Mouse (Mus musculus): Measurements from ENCODE around the gene Uba52. TPM values are rescaled to one million over a fixed set of nuclear protein-coding genes. Genes with fewer than 3 reads are reported as not detected.

The Uba52 gene
- polyA plus RNA-seq, 1 experiment from 2014 or later = 933 TPM

DNA sequence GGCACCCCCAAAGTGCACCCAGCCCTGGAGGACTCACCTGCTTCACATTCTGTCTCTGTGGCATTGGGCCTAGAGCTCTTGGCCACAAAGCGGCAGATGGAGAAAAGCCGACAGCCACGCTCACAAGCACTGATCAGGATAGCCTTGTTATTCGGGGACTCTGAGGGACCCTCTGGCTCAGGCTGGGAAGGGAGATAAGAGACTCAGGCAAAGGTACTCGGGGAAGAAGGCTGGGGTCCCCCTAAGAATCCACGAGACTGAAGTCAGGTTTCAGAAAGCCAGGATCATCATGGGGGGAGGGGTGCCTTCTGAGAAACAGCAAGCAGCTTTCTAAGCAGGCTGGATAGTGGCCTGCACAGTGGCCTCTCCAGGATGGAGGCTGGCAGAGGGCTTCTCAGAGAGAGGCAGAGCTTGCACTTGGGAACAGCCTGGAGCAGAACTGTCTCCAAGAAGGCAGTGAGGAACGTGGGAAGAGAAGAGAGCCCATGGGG lies 24.4 kb downstream of the Uba52 start:
- DNase-seq (ENCODE audit: low spot score) = no peak
- H3K4me1 ChIP-seq (replicated peaks) = peaks cover 64% of the 10 kb centered on the region
- H3K9me3 ChIP-seq = no peaks in the 10 kb centered on the region
- no peak overlapping the region for H3K27ac ChIP-seq
- H3K36me3 ChIP-seq = no peaks in the 10 kb centered on the region
- no peak overlapping the region for H3K4me3 ChIP-seq
- H3K27me3 ChIP-seq (ENCODE audit: insufficient read depth, poor library complexity, severe bottlenecking) = peaks cover 100% of the 10 kb centered on the region
- 51% methylated on average over 7 of the region's 7 CpGs for WGBS

DNA sequence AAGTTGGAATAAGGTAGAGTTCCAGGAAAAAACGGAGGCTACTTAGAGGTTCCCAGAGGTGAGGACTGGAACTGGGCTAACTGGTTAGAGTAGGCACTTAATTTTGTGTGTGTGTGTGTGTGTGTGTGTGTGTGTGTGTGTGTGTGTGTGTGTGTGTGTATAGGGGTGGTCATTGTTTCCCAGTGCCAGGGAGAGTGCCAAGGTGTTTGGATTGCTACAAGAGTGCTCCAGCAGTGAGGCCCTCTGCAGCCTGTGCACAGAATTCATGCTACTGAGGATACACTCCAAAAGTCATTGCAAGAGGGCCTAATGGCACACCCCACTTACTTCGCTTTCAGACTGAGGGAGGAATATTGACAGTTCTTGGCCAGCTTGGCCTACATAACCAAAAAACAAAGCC lies 27.7 kb downstream of the Uba52 start:
- Histone ChIP-seq H3K27ac (no peak overlapping the region), H3K4me1 (replicated peaks) (peaks cover 33% of the 10 kb centered on the region), H3K36me3 (no peaks in the 10 kb centered on the region), H3K4me3 (no peak overlapping the region), H3K27me3 (ENCODE audit: insufficient read depth, poor library complexity, severe bottlenecking) (peaks cover 91% of the 10 kb centered on the region), H3K9me3 (no peaks in the 10 kb centered on the region)
- no peak for DNase-seq (ENCODE audit: low spot score)
- 62% methylated on average over 2 of the region's 2 CpGs for WGBS

DNA sequence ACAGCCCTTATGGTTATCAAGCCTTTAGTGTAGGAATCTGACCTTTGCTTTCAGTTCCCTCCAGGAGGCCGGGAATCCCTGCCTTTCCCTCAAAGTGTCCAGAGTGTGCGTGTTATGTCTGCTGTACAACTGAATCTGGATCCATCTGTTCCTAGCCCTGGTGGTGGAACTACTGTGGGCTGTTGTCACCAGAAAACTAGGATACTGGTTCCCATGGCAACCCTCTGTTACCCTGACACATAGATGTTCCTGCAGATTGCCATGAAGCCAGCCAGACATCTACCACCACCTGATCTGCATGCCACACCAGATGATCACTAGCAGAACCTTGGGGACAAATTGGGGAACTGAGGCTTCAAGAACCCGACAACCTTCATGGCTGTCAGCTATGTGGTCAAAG lies 28.7 kb downstream of the Uba52 start:
- Histone ChIP-seq H3K27ac (no peak overlapping the region), H3K27me3 (ENCODE audit: insufficient read depth, poor library complexity, severe bottlenecking) (peaks cover 87% of the 10 kb centered on the region), H3K4me1 (replicated peaks) (peaks cover 34% of the 10 kb centered on the region), H3K4me3 (no peak overlapping the region), H3K36me3 (no peaks in the 10 kb centered on the region), H3K9me3 (no peaks in the 10 kb centered on the region)
- WGBS = 71% methylated on average over 3 of the region's 3 CpGs
- no peak for DNase-seq (ENCODE audit: low spot score)

DNA sequence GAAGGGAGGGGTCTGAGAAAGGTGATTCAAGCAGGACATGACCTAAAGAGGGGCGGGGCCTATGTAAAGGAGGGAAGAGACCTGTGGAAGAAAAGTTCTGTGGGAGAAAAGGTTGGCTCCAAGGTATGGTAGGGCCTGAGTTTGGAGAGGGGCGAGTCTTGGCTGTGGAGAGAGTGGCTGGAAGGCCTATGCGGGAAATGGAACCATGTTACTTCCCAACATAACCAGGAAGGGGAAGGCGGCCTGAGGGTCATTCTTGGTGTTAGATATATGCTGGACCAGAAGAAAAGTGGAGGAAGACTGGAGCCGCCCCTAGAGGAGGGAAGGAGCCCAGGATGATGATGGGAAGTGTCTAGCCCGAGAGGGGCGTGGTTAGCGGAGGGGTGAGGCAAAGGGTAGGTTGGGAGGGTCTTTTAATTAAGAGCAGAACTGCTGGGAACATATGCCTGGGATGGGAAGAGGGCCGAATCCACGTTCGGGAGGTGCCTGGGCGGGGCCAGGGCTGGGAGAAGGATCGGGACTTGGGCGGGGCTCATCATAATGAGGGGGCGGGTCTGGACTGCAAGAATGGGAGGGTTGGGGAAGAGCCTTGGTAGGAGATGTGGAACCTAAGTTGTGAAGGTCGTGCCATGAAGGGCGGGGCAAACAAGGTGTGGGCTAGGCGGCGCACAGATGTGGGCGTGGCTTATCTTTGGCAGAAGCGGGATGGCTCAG lies 33.2 kb downstream of the Uba52 start:
- peaks cover 5% of the 10 kb centered on the region; the same call in 1 of the 2 replicates for H3K36me3 ChIP-seq
- H3K27ac ChIP-seq = peak overlapping the region; percentile 1; the same call in 1 of the 2 replicates

DNA sequence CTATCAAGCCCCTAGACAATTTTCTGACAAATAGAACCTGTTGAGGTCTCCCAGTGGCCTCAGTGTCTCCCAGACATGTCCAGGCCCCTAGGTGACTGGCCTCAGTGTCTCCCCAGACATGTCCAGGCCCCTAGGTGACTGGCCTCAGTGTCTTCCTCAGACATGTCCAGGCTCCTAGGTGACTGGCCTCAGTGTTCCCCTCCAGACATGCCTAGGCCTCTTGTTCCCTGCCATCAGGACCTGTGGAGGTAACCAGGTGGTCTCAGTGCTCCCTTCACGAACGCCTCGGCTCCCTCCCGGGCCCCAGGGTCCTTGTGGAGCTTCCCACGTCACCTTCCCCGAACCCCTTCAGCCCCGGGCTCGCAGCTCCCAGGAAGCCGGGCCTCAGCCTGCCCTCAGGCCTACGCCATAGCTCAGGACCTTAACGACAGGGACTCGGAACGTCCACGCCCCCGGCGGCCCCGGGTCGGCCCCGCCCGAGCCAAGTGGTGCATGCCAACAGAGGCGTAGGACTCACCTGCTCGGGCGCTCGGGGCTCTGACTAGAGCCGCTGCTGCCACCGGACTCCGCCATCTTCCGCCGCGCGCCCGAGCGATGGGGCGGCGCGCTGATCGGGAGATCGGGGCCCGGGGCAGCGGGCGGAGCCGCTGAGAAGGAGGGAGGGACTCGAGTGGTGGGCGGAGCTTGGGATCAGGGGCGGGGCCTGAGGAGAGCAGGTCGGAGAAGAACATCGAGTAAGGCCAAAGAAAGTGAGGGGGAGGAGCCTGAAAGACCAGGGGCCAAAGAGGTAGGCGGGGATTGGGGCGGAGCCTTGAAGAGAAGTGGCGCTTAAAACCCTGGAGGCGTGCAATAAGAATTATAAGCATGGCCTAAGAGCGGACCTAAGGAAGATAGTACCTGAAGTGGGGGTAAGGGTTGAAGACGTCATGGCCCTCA lies 34.0 kb downstream of the Uba52 start, which contains the start of gene Klhl26:
Gene Klhl26, minus strand, starts transcription at position 636 of the 936 bp plus-strand sequence.
- DNase-seq (ENCODE audit: low spot score) = peak; percentile 96
- Histone ChIP-seq H3K4me3 (peak within 1 kb of the TSS; percentile 64), H3K27me3 (ENCODE audit: insufficient read depth, poor library complexity, severe bottlenecking) (peaks cover 34% of the 10 kb centered on the region), H3K36me3 (peaks cover 5% of the 10 kb centered on the region; the same call in 1 of the 2 replicates), H3K27ac (peak within 1 kb of the TSS; percentile 87), H3K4me1 (replicated peaks) (peaks cover 29% of the 10 kb centered on the region), H3K9me3 (no peaks in the 10 kb centered on the region)
- under 1% methylated on average over 53 of the region's 53 CpGs for WGBS

More for the DNA sequence above, 33.2 kb downstream of the Uba52 start:
- DNase-seq (ENCODE audit: low spot score) = peak; percentile 50
- Histone ChIP-seq H3K27me3 (ENCODE audit: insufficient read depth, poor library complexity, severe bottlenecking) (peaks cover 42% of the 10 kb centered on the region), H3K4me3 (peak overlapping the region; percentile 64), H3K9me3 (no peaks in the 10 kb centered on the region), H3K4me1 (replicated peaks) (peaks cover 34% of the 10 kb centered on the region)
- under 1% methylated on average over 21 of the region's 21 CpGs for WGBS

DNA sequence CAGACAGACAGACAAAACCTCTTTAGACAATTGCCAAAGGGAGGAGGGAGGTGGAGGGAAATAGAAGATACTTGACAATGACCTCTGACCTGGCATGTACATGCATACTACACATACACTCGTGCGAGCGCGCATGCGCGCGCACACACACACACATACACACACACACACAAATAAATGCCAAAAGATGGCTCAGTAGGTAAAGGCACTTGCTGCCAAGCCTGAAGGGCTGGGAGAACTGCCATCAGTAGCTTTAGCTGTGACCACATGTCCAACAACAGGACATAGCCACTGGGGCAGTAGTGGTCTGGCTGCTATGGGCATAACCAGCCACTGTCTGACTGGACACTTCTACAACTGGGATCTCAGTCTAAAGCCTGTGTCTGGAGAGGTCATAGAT lies 38.7 kb downstream of the Uba52 start:
- H3K36me3 ChIP-seq = peaks cover 15% of the 10 kb centered on the region; the same call in 1 of the 2 replicates
- no peak for DNase-seq (ENCODE audit: low spot score)
- no peaks in the 10 kb centered on the region for H3K9me3 ChIP-seq
- H3K4me1 ChIP-seq (replicated peaks) = peaks cover 43% of the 10 kb centered on the region
- no peak overlapping the region for H3K4me3 ChIP-seq
- H3K27me3 ChIP-seq (ENCODE audit: insufficient read depth, poor library complexity, severe bottlenecking) = no peaks in the 10 kb centered on the region
- WGBS = 98% methylated on average over 7 of the region's 7 CpGs
- H3K27ac ChIP-seq = no peak overlapping the region

DNA sequence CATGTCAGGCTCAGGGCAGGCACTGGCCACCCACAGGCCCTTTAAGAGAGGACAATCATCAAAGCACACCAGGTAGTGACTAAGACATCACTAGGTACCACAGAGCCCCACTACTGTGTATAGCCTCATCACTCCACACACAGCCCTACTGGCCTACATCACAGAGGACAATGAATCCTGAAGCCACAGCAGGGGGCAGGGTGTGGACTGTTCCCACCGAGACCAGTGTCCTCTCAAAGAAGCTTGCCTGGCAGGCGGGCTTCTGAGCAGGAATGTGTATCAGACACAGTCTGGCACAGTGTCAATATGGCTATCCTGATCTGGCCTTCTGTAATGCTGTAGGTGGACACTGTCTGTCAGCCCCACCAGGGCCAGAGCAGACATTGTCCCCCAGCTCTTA lies 40.7 kb downstream of the Uba52 start:
- H3K4me3 ChIP-seq = no peak overlapping the region
- H3K9me3 ChIP-seq = no peaks in the 10 kb centered on the region
- H3K4me1 ChIP-seq (replicated peaks) = peaks cover 41% of the 10 kb centered on the region
- peaks cover 19% of the 10 kb centered on the region; the same call in 1 of the 2 replicates for H3K36me3 ChIP-seq
- 64% methylated on average over 2 of the region's 2 CpGs for WGBS
- no peak for DNase-seq (ENCODE audit: low spot score)
- H3K27me3 ChIP-seq (ENCODE audit: insufficient read depth, poor library complexity, severe bottlenecking) = no peaks in the 10 kb centered on the region
- peak overlapping the region; percentile 60; the same call in 1 of the 2 replicates for H3K27ac ChIP-seq

DNA sequence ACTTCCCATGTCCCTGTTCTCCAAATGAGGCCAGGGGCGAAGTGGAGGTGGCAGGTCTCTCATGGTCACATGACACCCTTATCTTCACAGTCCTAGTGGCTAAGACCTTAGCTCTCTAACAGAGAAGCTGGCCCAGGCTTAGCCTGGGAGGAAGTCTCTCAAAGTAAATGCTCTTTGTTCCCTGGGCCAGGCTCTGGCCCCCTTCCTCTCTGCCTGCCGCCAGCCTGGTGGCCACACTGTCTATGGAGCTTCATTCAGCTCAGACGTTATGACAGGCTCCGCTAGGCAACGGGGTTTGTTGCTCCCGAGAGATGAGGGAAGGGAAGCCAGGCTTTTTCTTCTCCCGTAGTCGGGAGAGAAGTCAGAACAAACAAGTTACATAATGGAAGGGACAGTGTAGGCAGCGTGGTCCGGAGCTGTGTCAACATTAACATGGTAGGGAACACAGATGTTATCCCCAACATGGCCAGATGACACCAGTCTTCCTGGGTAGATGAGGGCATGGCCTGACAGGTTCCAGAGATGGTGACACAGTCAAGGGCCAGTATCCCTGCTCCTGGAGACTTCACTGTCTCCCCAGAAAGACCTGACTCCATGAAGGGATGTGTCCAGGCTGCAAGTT lies 41.2 kb downstream of the Uba52 start:
- peaks cover 19% of the 10 kb centered on the region; the same call in 1 of the 2 replicates for H3K36me3 ChIP-seq
- H3K9me3 ChIP-seq = no peaks in the 10 kb centered on the region
- peaks cover 41% of the 10 kb centered on the region for H3K4me1 ChIP-seq (replicated peaks)
- WGBS = 64% methylated on average over 10 of the region's 10 CpGs
- no peaks in the 10 kb centered on the region for H3K27me3 ChIP-seq (ENCODE audit: insufficient read depth, poor library complexity, severe bottlenecking)
- DNase-seq (ENCODE audit: low spot score) = no peak
- no peak overlapping the region for H3K4me3 ChIP-seq
- H3K27ac ChIP-seq = peak overlapping the region; percentile 60

DNA sequence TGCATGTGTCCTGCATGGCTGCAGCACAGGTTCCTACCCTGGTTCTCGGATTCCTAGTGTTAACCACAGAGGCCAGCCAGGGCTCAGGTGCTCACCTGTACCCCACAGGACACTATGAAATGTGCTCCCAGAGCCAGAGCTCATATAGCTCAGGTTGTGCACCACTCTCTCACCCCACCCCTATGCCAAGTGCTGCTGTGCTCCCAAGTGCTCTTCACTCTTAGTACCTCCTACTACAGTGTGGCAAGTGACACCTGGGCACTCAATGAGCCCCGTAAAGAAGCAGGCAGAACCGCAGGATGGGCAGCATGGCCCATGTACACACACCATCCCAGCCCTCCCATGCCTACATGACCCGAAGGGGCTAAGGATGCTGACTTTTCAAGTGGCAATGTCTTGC lies 41.9 kb downstream of the Uba52 start:
- WGBS = 89% methylated on average over 4 of the region's 4 CpGs
- DNase-seq (ENCODE audit: low spot score) = no peak
- H3K4me3 ChIP-seq = no peak overlapping the region
- no peaks in the 10 kb centered on the region for H3K27me3 ChIP-seq (ENCODE audit: insufficient read depth, poor library complexity, severe bottlenecking)
- H3K4me1 ChIP-seq (replicated peaks) = peaks cover 44% of the 10 kb centered on the region
- 0 out of 2 replicates have a peak overlapping the region, but pooled peaks have one; percentile 60 for H3K27ac ChIP-seq
- peaks cover 19% of the 10 kb centered on the region; the same call in 1 of the 2 replicates for H3K36me3 ChIP-seq
- H3K9me3 ChIP-seq = no peaks in the 10 kb centered on the region

DNA sequence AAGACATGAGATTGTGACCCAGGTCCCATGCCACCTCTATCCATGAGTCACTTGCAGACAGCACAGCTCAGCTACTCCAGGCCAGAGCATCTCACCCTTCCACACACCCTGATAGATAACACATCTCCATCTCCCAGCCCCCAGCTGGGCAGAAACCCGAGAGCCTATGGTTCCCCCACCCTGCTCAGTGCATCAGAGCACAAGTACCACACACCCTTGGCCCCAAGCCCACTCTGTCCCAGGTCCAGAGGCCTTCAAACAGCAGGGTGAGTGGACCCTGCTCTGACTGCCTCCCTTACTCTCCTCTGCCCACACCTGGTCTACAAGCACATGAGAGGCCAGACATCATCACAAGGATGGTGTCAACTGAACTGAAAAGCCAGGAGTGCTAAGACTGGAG lies 42.7 kb downstream of the Uba52 start:
- no peak overlapping the region for H3K4me3 ChIP-seq
- no peaks in the 10 kb centered on the region for H3K9me3 ChIP-seq
- no peaks in the 10 kb centered on the region for H3K27me3 ChIP-seq (ENCODE audit: insufficient read depth, poor library complexity, severe bottlenecking)
- peaks cover 19% of the 10 kb centered on the region; the same call in 1 of the 2 replicates for H3K36me3 ChIP-seq
- H3K27ac ChIP-seq = no peak overlapping the region
- H3K4me1 ChIP-seq (replicated peaks) = peaks cover 50% of the 10 kb centered on the region
- 78% methylated on average over 1 of the region's 1 CpGs for WGBS
- DNase-seq (ENCODE audit: low spot score) = no peak

DNA sequence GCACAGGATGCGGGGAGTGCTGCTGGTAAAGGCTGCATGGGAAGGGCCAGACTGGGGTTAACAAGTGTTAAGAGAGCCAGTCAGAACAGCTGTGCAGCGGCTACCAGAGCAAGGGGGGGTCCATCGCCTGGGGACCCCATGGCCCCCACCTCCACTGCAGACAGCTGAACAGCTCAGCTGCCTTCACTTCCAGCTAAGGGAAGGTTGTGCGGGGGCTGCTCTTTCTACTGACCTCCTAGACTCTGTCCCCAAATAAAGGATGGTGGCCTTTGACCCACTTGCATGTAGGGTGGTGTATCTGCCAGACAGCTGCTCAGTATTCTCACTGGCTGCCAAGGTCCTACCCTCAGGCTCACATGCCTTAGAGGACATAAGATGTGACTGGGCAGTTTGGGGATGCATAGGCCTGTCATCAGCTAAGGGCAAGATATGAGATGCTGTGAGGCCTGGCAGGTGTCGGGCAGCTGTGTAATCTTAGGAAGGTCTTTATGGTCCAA lies 43.3 kb downstream of the Uba52 start:
- DNase-seq (ENCODE audit: low spot score) = no peak
- Histone ChIP-seq H3K4me3 (no peak overlapping the region), H3K9me3 (no peaks in the 10 kb centered on the region), H3K36me3 (peaks cover 19% of the 10 kb centered on the region; the same call in 1 of the 2 replicates), H3K27me3 (ENCODE audit: insufficient read depth, poor library complexity, severe bottlenecking) (no peaks in the 10 kb centered on the region), H3K4me1 (replicated peaks) (peaks cover 50% of the 10 kb centered on the region), H3K27ac (no peak overlapping the region; the same call in 1 of the 2 replicates)
- WGBS = 67% methylated on average over 5 of the region's 5 CpGs

DNA sequence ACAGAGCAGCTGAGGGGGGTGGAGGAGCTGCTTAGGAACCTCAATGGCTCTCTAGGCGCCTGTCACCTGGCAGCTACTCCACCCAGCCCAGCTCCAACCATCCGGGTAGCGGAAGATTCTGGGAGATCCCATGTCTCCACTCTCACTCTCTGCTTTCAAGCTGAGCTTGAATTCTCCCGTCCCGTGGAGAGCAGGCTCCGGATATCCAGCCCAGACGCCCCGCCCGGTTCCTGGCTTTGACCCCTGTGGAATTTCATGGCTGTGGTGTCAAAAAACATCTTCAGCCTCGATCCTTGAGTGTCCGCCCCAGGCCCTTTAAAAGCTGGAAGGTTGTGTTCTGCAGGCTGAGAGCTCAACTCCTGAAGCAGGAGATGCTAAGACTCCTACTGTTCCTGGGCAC lies 43.8 kb downstream of the Uba52 start:
- no peaks in the 10 kb centered on the region for H3K27me3 ChIP-seq (ENCODE audit: insufficient read depth, poor library complexity, severe bottlenecking)
- H3K27ac ChIP-seq = peak overlapping the region; percentile 25; the same call in 1 of the 2 replicates
- DNase-seq (ENCODE audit: low spot score) = no peak
- peaks cover 55% of the 10 kb centered on the region for H3K4me1 ChIP-seq (replicated peaks)
- whole genome bisulfite sequencing = 66% methylated on average over 11 of the region's 11 CpGs
- peaks cover 19% of the 10 kb centered on the region; the same call in 1 of the 2 replicates for H3K36me3 ChIP-seq
- H3K4me3 ChIP-seq = no peak overlapping the region
- no peaks in the 10 kb centered on the region for H3K9me3 ChIP-seq

Data from hindbrain, embryonic 10.5 days (tissue).